Mouse (Mus musculus): Measurements from ENCODE around the gene Ptbp1.

DNA sequence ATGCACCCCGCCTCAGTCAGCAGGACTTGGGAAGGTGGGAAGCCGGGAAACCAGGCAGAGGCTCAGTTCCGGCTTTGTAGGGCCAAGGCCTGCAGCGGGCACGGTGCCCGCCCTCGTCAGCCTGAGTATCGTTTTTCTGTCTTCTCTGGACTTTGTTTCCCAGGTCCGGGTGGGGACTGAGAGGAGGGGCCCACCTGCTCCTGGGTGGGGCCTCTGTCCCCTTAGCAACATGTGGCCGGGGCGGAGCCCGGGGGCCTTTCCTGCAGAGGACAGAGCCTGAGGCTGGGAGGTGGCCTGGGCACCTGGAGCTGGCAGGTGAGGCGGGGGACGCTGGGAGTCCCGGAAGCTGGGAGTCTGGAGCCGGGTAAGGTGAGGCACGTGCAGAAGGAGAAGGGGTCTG, 31.9 kb upstream of the Ptbp1 start:
- TF ChIP-seq GATA1 (IDR thresholded peaks at IDR 0.05; ENCODE audit: low read length): no peak
- TF ChIP-seq TAL1 (IDR thresholded peaks at IDR 0.05; ENCODE audit: low read length): no peak

All from erythroblast, embryonic 14.5 days (primary cell).